Mouse (Mus musculus) mouse trophoblast stem cell (cell line): Measurements from ENCODE around the gene Sgms1.

Source experiments
- in situ Hi-C, 2 experiments: fragments of 300-500 bp; cut with MseI, MboI; formaldehyde crosslinking; loops; 2 replicates in 1 of 2; 3 replicates in 1 of 2; pipeline ENCODE4 v1.15.1; 2025

Gene Sgms1

GRCm38 (mm10) chr19:32389001-32389871 is at the start of gene Sgms1:
Sgms1 (minus strand) TSS chr19:32389714.
- in situ Hi-C loops, result no loop called here

- in situ Hi-C loops, result no loop called here
Observed at GRCm38 (mm10) chr19:32425856-32426255, 36.3 kb upstream of the Sgms1 start.

GRCm38 (mm10) chr19:32424706-32425105 is 35.2 kb upstream of the Sgms1 start:
- in situ Hi-C loops, result no loop called here

GRCm38 (mm10) chr19:32419069-32419468 is 29.6 kb upstream of the Sgms1 start:
- in situ Hi-C loops, result no loop called here

GRCm38 (mm10) chr19:32416692-32417317 is 27.3 kb upstream of the Sgms1 start:
- in situ Hi-C loops, result no loop called here

GRCm38 (mm10) chr19:32409603-32410360 is 20.3 kb upstream of the Sgms1 start:
- in situ Hi-C loops, result no loop called here

GRCm38 (mm10) chr19:32406717-32407116 is 17.2 kb upstream of the Sgms1 start:
- in situ Hi-C loops, result no loop called here

- in situ Hi-C loops, result no loop called here
Observed at GRCm38 (mm10) chr19:32404386-32404785, 14.9 kb upstream of the Sgms1 start.

GRCm38 (mm10) chr19:32403834-32404233 is 14.3 kb upstream of the Sgms1 start:
- in situ Hi-C loops, result no loop called here

GRCm38 (mm10) chr19:32398491-32398890 is 9.0 kb upstream of the Sgms1 start:
- in situ Hi-C loops, result no loop called here

- in situ Hi-C loops, result no loop called here
Observed at GRCm38 (mm10) chr19:32396303-32396702, 6.8 kb upstream of the Sgms1 start.

- in situ Hi-C loops, result no loop called here
Observed at GRCm38 (mm10) chr19:32394825-32395224, 5.3 kb upstream of the Sgms1 start.

GRCm38 (mm10) chr19:32393758-32394450 is 4.4 kb upstream of the Sgms1 start:
- in situ Hi-C loops, result no loop called here

- in situ Hi-C loops, result no loop called here
Observed at GRCm38 (mm10) chr19:32393092-32393745, 3.7 kb upstream of the Sgms1 start.

- in situ Hi-C loops, result no loop called here
Observed at GRCm38 (mm10) chr19:32391441-32391840, 1.9 kb upstream of the Sgms1 start.

- in situ Hi-C loops, result no loop called here
Observed at GRCm38 (mm10) chr19:32390116-32390515, 602 bp upstream of the Sgms1 start.

GRCm38 (mm10) chr19:32388191-32388921 is 1.2 kb downstream of the Sgms1 start:
- in situ Hi-C loops, result no loop called here

GRCm38 (mm10) chr19:32387403-32388190 is 1.9 kb downstream of the Sgms1 start:
- in situ Hi-C loops, result no loop called here

- in situ Hi-C loops, result no loop called here
Observed at GRCm38 (mm10) chr19:32386556-32387402, 2.7 kb downstream of the Sgms1 start.
